Mouse (Mus musculus): ENCODE measurements around the gene Frmd3. TPM values are rescaled to one million over a fixed set of nuclear protein-coding genes. Genes with fewer than 3 reads are reported as not detected.

The Frmd3 gene
- polyA plus RNA-seq, 1 experiment from 2014 or later = 1.8 TPM

Other genes starting within 250 kb of the Frmd3 start
- gene Rasef, start 222.4 kb upstream of the Frmd3 start, polyA plus RNA-seq (2015; fragmentation: Nextera tagmentation; extraction: Ambion mirVana) = 7.5 and 7.6 TPM in 2 replicates
- gene Gm11758, start 137.2 kb upstream of the Frmd3 start, polyA plus RNA-seq (2015; fragmentation: Nextera tagmentation; extraction: Ambion mirVana) = not detected in 2 replicates
- gene Gm11757, start 122.3 kb upstream of the Frmd3 start, polyA plus RNA-seq (2015; fragmentation: Nextera tagmentation; extraction: Ambion mirVana) = not detected in 2 replicates
- gene Gm13871, start 107.5 kb upstream of the Frmd3 start, polyA plus RNA-seq (2015; fragmentation: Nextera tagmentation; extraction: Ambion mirVana) = not detected in 2 replicates
- not detected in 2 replicates for gene Gm11756, start 92.7 kb upstream of the Frmd3 start, polyA plus RNA-seq (2015; fragmentation: Nextera tagmentation; extraction: Ambion mirVana)
- 0.41 and 0.65 TPM in 2 replicates for gene 2310002L09Rik, start 62.6 kb upstream of the Frmd3 start, polyA plus RNA-seq (2015; fragmentation: Nextera tagmentation; extraction: Ambion mirVana)
- 13.5 and 14.8 TPM in 2 replicates for gene Kdm4c, start 229.1 kb downstream of the Frmd3 start, polyA plus RNA-seq (2015; fragmentation: Nextera tagmentation; extraction: Ambion mirVana)

All from kidney, embryonic 16.5 days (tissue).